ENCODE assay signal across 8 mouse cellular contexts in genomic region chr10:122886916-122887527, GRCm38 (mm10).
A peak's percentile ranks its signal among the peaks of the same experiment; 100 is the strongest.
DNase-seq lines count a peak whose midpoint lies in the region; ATAC-seq lines count a peak whose summit lies in the region.

No protein-coding gene starts in this region.

- no peak for ATAC-seq in heart, embryonic 13.5 days (ENCODE audit: extremely low read depth, insufficient number of reproducible peaks, low FRiP score, low TSS enrichment)
- ATAC-seq in hindbrain, embryonic 13.5 days (ENCODE audit: low FRiP score): no peak
- no peak for ATAC-seq in midbrain, embryonic 15.5 days (replicated peaks)
- ATAC-seq in activated CD4-positive, CD25-positive, alpha-beta regulatory T cell, adult 4 months: no peak

- no peaks in the 10 kb centered on the region for H3K9me3 ChIP-seq in heart, embryonic 13.5 days
- no peaks in the 10 kb centered on the region for H3K9me3 ChIP-seq in embryonic facial prominence, embryonic 10.5 days
- H3K9me3 ChIP-seq in hindbrain, embryonic 13.5 days: no peaks in the 10 kb centered on the region
- no peaks in the 10 kb centered on the region for H3K9me3 ChIP-seq in midbrain, embryonic 15.5 days

- H3K36me3 ChIP-seq in heart, embryonic 13.5 days: no peaks in the 10 kb centered on the region
- no peaks in the 10 kb centered on the region for H3K36me3 ChIP-seq in embryonic facial prominence, embryonic 10.5 days (replicated peaks)
- H3K36me3 ChIP-seq in hindbrain, embryonic 13.5 days: no peaks in the 10 kb centered on the region
- no peaks in the 10 kb centered on the region for H3K36me3 ChIP-seq in midbrain, embryonic 15.5 days (replicated peaks)

- peak overlapping the region; percentile 82 for H3K27ac ChIP-seq in heart, embryonic 13.5 days (replicated peaks)
- peak overlapping the region; percentile 93 for H3K27ac ChIP-seq in embryonic facial prominence, embryonic 10.5 days (replicated peaks)
- H3K27ac ChIP-seq in hindbrain, embryonic 13.5 days: peak overlapping the region; percentile 98
- H3K27ac ChIP-seq in midbrain, embryonic 15.5 days: peak overlapping the region; percentile 86

- peak overlapping the region; percentile 85 for H3K9ac ChIP-seq in heart, embryonic 13.5 days
- peak overlapping the region; percentile 70 for H3K9ac ChIP-seq in hindbrain, embryonic 13.5 days
- H3K9ac ChIP-seq in midbrain, embryonic 15.5 days: peak overlapping the region; percentile 32

- DNase-seq in heart, postnatal 4 days: no peak
- DNase-seq in embryonic facial prominence, embryonic 10.5 days (ENCODE audit: low spot score): no peak
- no peak for DNase-seq in adrenal gland, adult 2 months
- DNase-seq in right cerebral cortex, postnatal 36 days (ENCODE audit: low spot score in 2 of 2): no peak

- WGBS in heart, embryonic 13.5 days: 66% methylated on average over 14 of the region's 14 CpGs
- 38% methylated on average over 14 of the region's 14 CpGs for WGBS in embryonic facial prominence, embryonic 10.5 days
- 24% methylated on average over 14 of the region's 14 CpGs for WGBS in hindbrain, embryonic 13.5 days
- 35% methylated on average over 14 of the region's 14 CpGs for WGBS in midbrain, embryonic 15.5 days

- no peaks in the 10 kb centered on the region for H3K27me3 ChIP-seq in heart, embryonic 13.5 days (replicated peaks)
- no peaks in the 10 kb centered on the region for H3K27me3 ChIP-seq in embryonic facial prominence, embryonic 10.5 days (replicated peaks; ENCODE audit: low read depth, poor library complexity, severe bottlenecking)
- no peaks in the 10 kb centered on the region for H3K27me3 ChIP-seq in hindbrain, embryonic 13.5 days
- no peaks in the 10 kb centered on the region for H3K27me3 ChIP-seq in midbrain, embryonic 15.5 days (replicated peaks)

- H3K4me1 ChIP-seq in heart, embryonic 13.5 days: peaks cover 71% of the 10 kb centered on the region
- H3K4me1 ChIP-seq in embryonic facial prominence, embryonic 10.5 days: peaks cover 74% of the 10 kb centered on the region
- peaks cover 86% of the 10 kb centered on the region for H3K4me1 ChIP-seq in hindbrain, embryonic 13.5 days (replicated peaks)
- H3K4me1 ChIP-seq in midbrain, embryonic 15.5 days: peaks cover 56% of the 10 kb centered on the region

- H3K4me3 ChIP-seq in heart, embryonic 13.5 days: no peak overlapping the region
- H3K4me3 ChIP-seq in embryonic facial prominence, embryonic 10.5 days: peak overlapping the region; percentile 45
- no peak overlapping the region for H3K4me3 ChIP-seq in hindbrain, embryonic 13.5 days
- H3K4me3 ChIP-seq in midbrain, embryonic 15.5 days: no peak overlapping the region

- peak overlapping the region; percentile 71 for H3K4me2 ChIP-seq in heart, embryonic 13.5 days
- H3K4me2 ChIP-seq in hindbrain, embryonic 13.5 days: peak overlapping the region; percentile 43
- H3K4me2 ChIP-seq in midbrain, embryonic 15.5 days: peak overlapping the region; percentile 28

Comparison
In these comparisons a context has a peak if more than half of its experiments do, and no peak if none do; other contexts are left out.
1. H3K9ac ChIP-seq: peak in every context shown above with its lines; median percentile 85 in heart, embryonic 13.5 days; 70 in hindbrain, embryonic 13.5 days; 32 in midbrain, embryonic 15.5 days.